Mouse (Mus musculus) CH12.LX (cell line): ENCODE measurements around the gene Usp46. TPM values are rescaled to one million over a fixed set of nuclear protein-coding genes. Genes with fewer than 3 reads are reported as not detected.

ENCODE experiments used
- DNase-seq: peaks from one replicate; pipeline ENCODE4 v3.0.0-alpha.2; 2013; ENCODE audit errors: extremely low read depth
- H3K27ac ChIP-seq: 2 replicates; pipeline ENCODE4 v1.5.1; 2012; ENCODE audit warnings: low read depth, mild to moderate bottlenecking, control low read depth, moderate library complexity; ENCODE audit not compliant: insufficient read depth
- H3K27me3 ChIP-seq: replicated peaks from 2 replicates; pipeline ENCODE3; 2012; ENCODE audit warnings: inconsistent platforms
- H3K36me3 ChIP-seq, 2 experiments: replicated peaks in 1 of 2; 2 replicates each; pipeline versions ENCODE3 to v1.6.1; 2012; ENCODE audit warnings: inconsistent platforms in 1 of 2, low read length in 1 of 2, mild to moderate bottlenecking in 1 of 2, mixed read lengths in 1 of 2, moderate library complexity in 1 of 2; ENCODE audit not compliant: control insufficient read depth in 1 of 2, insufficient read depth in 1 of 2
- H3K4me1 ChIP-seq, 2 experiments: 2 replicates each; pipeline ENCODE4 v1.6.1; 2012; ENCODE audit warnings: inconsistent platforms in 1 of 2, moderate library complexity in 1 of 2; ENCODE audit not compliant: insufficient read depth in 2 of 2, control insufficient read depth in 1 of 2
- H3K4me2 ChIP-seq: 2 replicates; pipeline ENCODE4 v1.6.1; 2012; ENCODE audit warnings: low read depth, mild to moderate bottlenecking, control low read depth; ENCODE audit not compliant: poor library complexity, insufficient read depth, severe bottlenecking
- H3K4me3 ChIP-seq, 3 experiments: fragments of 150-350 bp in 1 of 3; sonication (generic) in 1 of 3; replicated peaks in 1 of 3; 2 replicates each; pipeline versions ENCODE3 to v1.5.1; 2011 to 2012; ENCODE audit warnings: low read depth in 2 of 3, low read length in 2 of 3, mild to moderate bottlenecking in 2 of 3, moderate library complexity in 2 of 3, control low read depth in 1 of 3, improper control_type of control experiment in 1 of 3, inconsistent platforms in 1 of 3, mixed read lengths in 1 of 3; ENCODE audit not compliant: poor library complexity in 1 of 3
- H3K79me2 ChIP-seq: replicated peaks from 2 replicates; pipeline ENCODE4 v1.6.1; 2012; ENCODE audit warnings: mild to moderate bottlenecking, moderate library complexity; ENCODE audit not compliant: control insufficient read depth, poor library complexity, insufficient read depth, severe bottlenecking; ENCODE audit errors: extremely low read depth
- H3K9ac ChIP-seq: 2 replicates; pipeline ENCODE4 v1.6.1; 2012; ENCODE audit warnings: low read depth, mild to moderate bottlenecking, control low read depth, moderate library complexity; ENCODE audit not compliant: insufficient read depth
- H3K9me3 ChIP-seq: replicated peaks from 2 replicates; pipeline ENCODE3; 2012; ENCODE audit warnings: low read length, inconsistent platforms, mixed read lengths
- ELF1 ChIP-seq: IDR thresholded peaks from 2 replicates; pipeline ENCODE4 v1.6.1; 2014; ENCODE audit warnings: low read depth, mild to moderate bottlenecking, inconsistent platforms, low read length, improper control_type of control experiment
- EP300 ChIP-seq: IDR thresholded peaks from 2 replicates; pipeline ENCODE4 v1.6.1; 2011; ENCODE audit warnings: low read length, improper control_type of control experiment
- GABPA ChIP-seq: IDR thresholded peaks from 2 replicates; pipeline ENCODE4 v1.6.1; 2012; ENCODE audit warnings: low read depth, low read length, improper control_type of control experiment, inconsistent platforms; ENCODE audit not compliant: insufficient replicate concordance
- HCFC1 ChIP-seq: IDR thresholded peaks from 2 replicates; pipeline ENCODE4 v1.6.1; 2012; ENCODE audit warnings: low read depth, mild to moderate bottlenecking, inconsistent platforms, low read length, improper control_type of control experiment
- IRF4 ChIP-seq: IDR thresholded peaks from 2 replicates; pipeline ENCODE4 v1.6.1; 2014; ENCODE audit warnings: low read depth, mild to moderate bottlenecking, inconsistent platforms, low read length, improper control_type of control experiment
- KAT2A ChIP-seq: IDR thresholded peaks from 2 replicates; pipeline ENCODE4 v1.6.1; 2012; ENCODE audit warnings: low read length, improper control_type of control experiment, inconsistent platforms; ENCODE audit not compliant: insufficient replicate concordance
- MAFK ChIP-seq: IDR thresholded peaks from 2 replicates; pipeline ENCODE4 v1.6.1; 2011; ENCODE audit warnings: low read length, improper control_type of control experiment; ENCODE audit not compliant: insufficient replicate concordance
- MAZ ChIP-seq: IDR thresholded peaks from 2 replicates; pipeline ENCODE4 v1.6.1; 2012; ENCODE audit warnings: low read depth, mild to moderate bottlenecking, inconsistent platforms, low read length, improper control_type of control experiment, moderate library complexity
- MEF2A ChIP-seq: IDR thresholded peaks from 2 replicates; pipeline ENCODE4 v1.6.1; 2014; ENCODE audit warnings: low read depth, mild to moderate bottlenecking, inconsistent platforms, low read length, improper control_type of control experiment, borderline replicate concordance
- MXI1 ChIP-seq: IDR thresholded peaks from 2 replicates; pipeline ENCODE4 v1.6.1; 2011; ENCODE audit warnings: mild to moderate bottlenecking, low read depth, low read length, improper control_type of control experiment
- MYC ChIP-seq: IDR thresholded peaks from 2 replicates; pipeline ENCODE4 v1.6.1; 2011; ENCODE audit warnings: low read depth, mild to moderate bottlenecking, improper control_type of control experiment, low read length
- NELFE ChIP-seq: IDR thresholded peaks from 2 replicates; pipeline ENCODE4 v1.6.1; 2011; ENCODE audit warnings: low read depth, low read length, improper control_type of control experiment
- NRF1 ChIP-seq: IDR thresholded peaks from 2 replicates; pipeline ENCODE4 v1.6.1; 2014; ENCODE audit warnings: low read depth, mild to moderate bottlenecking, inconsistent platforms, low read length, improper control_type of control experiment, moderate library complexity
- RAD21 ChIP-seq: IDR thresholded peaks from 2 replicates; pipeline ENCODE4 v1.6.1; 2011; ENCODE audit warnings: low read depth, mild to moderate bottlenecking, low read length, improper control_type of control experiment, moderate library complexity
- SIN3A ChIP-seq: IDR thresholded peaks from 2 replicates; pipeline ENCODE4 v1.6.1; 2012; ENCODE audit warnings: low read length, improper control_type of control experiment, inconsistent platforms
- TBP ChIP-seq: conservative IDR thresholded peaks from 2 replicates; pipeline ENCODE4 v1.6.1; 2011; ENCODE audit warnings: low read depth, low read length, improper control_type of control experiment
- USF2 ChIP-seq: conservative IDR thresholded peaks from 2 replicates; pipeline ENCODE4 v1.6.1; 2011; ENCODE audit warnings: low read depth, low read length, improper control_type of control experiment
- ZNF384 ChIP-seq: IDR thresholded peaks from 2 replicates; pipeline ENCODE4 v1.6.1; 2012; ENCODE audit warnings: low read depth, low read length, improper control_type of control experiment, inconsistent platforms
- dilution Hi-C: fragments of 300-500 bp; cut with MboI; formaldehyde crosslinking; loops from 2 replicates; pipeline ENCODE4 v1.14.3; 2020; ENCODE audit warnings: low sequenced_read_pairs; ENCODE audit not compliant: extremely low pct_unique_long_range_greater_than_20kb, extremely low pct_ligation_motif_present
- in situ Hi-C: fragments of 300-500 bp; cut with MboI; formaldehyde crosslinking; loops from 3 replicates; pipeline ENCODE4 v1.14.3; 2019; ENCODE audit warnings: low sequenced_read_pairs, low pct_ligation_motif_present, low pct_unique_long_range_greater_than_20kb, mixed read lengths
- polyA plus RNA-seq: library from polyadenylated mRNA; unstranded; fragments of >175 nt; gene quantifications from 2 replicates; pipeline ENCODE4 v1.2.1, GENCODE M21; 2012; ENCODE audit warnings: low read depth; ENCODE audit not compliant: insufficient read length
- total RNA-seq, 2 experiments: library from RNA; depleted of rRNA; stranded (reverse); fragments of 300-350 nt in 1 of 2; fragments of >200 nt in 1 of 2; gene quantifications; 2 replicates each; pipeline ENCODE4 v1.2.3; 2012 to 2014

Usp46 gene
- total and polyA plus RNA-seq, 3 experiments, result 5.1 to 16.3 (median 15.6) TPM

- TF ChIP-seq ELF1, result 0 out of 2 replicates have a peak, but pooled peaks have one; percentile 7
These were observed at the start of gene Usp46 (continued) for GRCm38 (mm10) chr5:74067831-74068713.

GRCm38 (mm10) chr5:74113961-74114689, 45.9 kb upstream of the Usp46 start:
- no peak overlapping the region for H3K4me3 ChIP-seq
- no peaks in the 10 kb centered on the region for H3K36me3 ChIP-seq
- H3K4me1 ChIP-seq, result 0 out of 4 replicates have a peak, but pooled peaks cover 0 to 2% of the 10 kb centered on the region in 2 experiments
- TF ChIP-seq MEF2A (no peak), MXI1 (no peak), MAZ (no peak), RAD21 (no peak), NELFE (no peak), NRF1 (no peak), MYC (no peak), KAT2A (no peak), TBP (no peak), HCFC1 (no peak), IRF4 (no peak), ZNF384 (no peak), USF2 (no peak), MAFK (no peak), ELF1 (no peak), EP300 (no peak), GABPA (no peak), SIN3A (no peak)
- no peak overlapping the region for H3K27ac ChIP-seq
- H3K4me2 ChIP-seq, result no peak overlapping the region
- no peaks in the 10 kb centered on the region for H3K27me3 ChIP-seq
- H3K9me3 ChIP-seq, result no peaks in the 10 kb centered on the region
- no peak for DNase-seq
- in situ Hi-C loops (no loop called here), dilution Hi-C loops (no loop called here)
- H3K9ac ChIP-seq, result no peak overlapping the region
- no peaks in the 10 kb centered on the region; the same call in 1 of the 2 replicates for H3K79me2 ChIP-seq
